Mouse (Mus musculus) bone marrow, adult 2 months (tissue): ENCODE data around the gene Itpr1.

ENCODE experiments used
- CTCF ChIP-seq: fragments of 200-500 bp; IDR thresholded peaks from 2 replicates; pipeline ENCODE4 v1.5.1; 2011; ENCODE audit warnings: low read length, control low read depth; ENCODE audit not compliant: control insufficient read depth, insufficient read depth
- POLR2A ChIP-seq: fragments of 200-500 bp; IDR thresholded peaks from 2 replicates; pipeline ENCODE4 v1.6.1; 2011; ENCODE audit warnings: low read depth, mild to moderate bottlenecking, control low read depth, low read length, borderline replicate concordance; ENCODE audit not compliant: control insufficient read depth

DNA sequence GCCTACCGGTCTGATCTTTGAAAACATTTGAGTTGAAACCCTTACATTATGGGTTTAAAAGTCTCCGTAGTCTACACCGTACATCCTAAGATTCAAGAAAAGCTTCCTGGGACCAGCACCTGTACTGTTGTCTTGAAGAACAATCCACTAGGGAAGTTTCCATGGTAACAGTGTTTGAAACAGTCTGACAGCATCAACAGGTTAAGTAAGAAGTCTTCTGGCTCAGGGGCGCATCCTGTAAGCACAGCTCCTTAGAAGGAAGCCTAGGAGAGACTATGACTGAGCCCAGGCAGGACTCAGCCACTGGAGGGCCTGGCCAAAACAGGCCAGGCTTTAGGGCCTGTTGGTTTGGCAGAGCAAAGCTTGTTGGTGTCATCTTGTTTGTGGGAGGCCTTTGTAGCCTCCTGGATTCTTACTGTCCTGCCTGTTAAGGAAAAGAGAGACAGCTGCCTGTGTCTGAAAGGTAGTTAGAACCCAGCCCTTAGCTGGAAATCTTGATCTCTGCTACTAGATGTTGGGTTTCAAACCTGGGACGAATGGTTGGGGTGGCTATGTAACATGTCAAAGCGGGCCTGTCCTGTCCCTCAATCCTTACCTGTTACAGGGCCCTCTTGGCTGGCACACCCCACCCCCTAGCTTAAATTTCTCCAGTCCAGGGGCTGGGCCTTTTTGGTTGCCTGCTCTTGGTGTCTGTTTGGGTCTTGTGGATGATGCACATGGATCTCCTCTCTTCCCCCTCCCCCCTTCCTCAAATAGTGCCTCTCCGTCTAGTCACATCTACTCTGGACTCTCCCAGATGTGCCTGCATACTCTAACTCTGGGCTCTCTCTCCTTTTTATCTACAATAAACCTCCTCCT, 242.3 kb downstream of the Itpr1 start:
- TF ChIP-seq POLR2A (no peak), CTCF (no peak)
